In genomic region chr13:55465830-55466440, GRCm38 (mm10) we compare ENCODE assay signal across 10 mouse cellular contexts. TPM values are rescaled to one million over a fixed set of nuclear protein-coding genes. Genes with fewer than 3 reads are reported as not detected.
A peak's percentile ranks its signal among the peaks of the same experiment; 100 is the strongest.
DNase-seq lines count a peak whose midpoint lies in the region; ATAC-seq and TF ChIP-seq lines count a peak whose summit lies in the region.
"Had no signal": no experiment of that assay in that cellular context is flagged by ENCODE, and none has a peak within 500 bp of the region (broad histone marks: within the 10 kb centered on the region; RNA-seq: fewer than 3 reads in every experiment).

No protein-coding gene starts in this region.

- peak overlapping the region; percentile 69 for H3K9ac ChIP-seq in neural tube, embryonic 11.5 days (ENCODE audit: low read length)
- peak overlapping the region; percentile 90 for H3K9ac ChIP-seq in forebrain, embryonic 16.5 days (replicated peaks; ENCODE audit: low read depth, low read length)

- 75% methylated on average over 5 of the region's 5 CpGs for WGBS in neural tube, embryonic 11.5 days
- 64% methylated on average over 5 of the region's 5 CpGs for WGBS in forebrain, embryonic 16.5 days
- 28% methylated on average over 5 of the region's 5 CpGs for WGBS in olfactory bulb, adult 2 months

- no peak for ATAC-seq in neural tube, embryonic 11.5 days (ENCODE audit: insufficient read depth, low FRiP score, low TSS enrichment)
- no peak for ATAC-seq in forebrain, embryonic 16.5 days
- peak; percentile 31; the same call in 1 of the 2 replicates for ATAC-seq in megakaryocyte, adult 5-6 weeks (ENCODE audit: poor library complexity, severe bottlenecking)

- H3K4me2 ChIP-seq in neural tube, embryonic 11.5 days (ENCODE audit: low read depth): peak overlapping the region; percentile 66
- H3K4me2 ChIP-seq in forebrain, embryonic 16.5 days (ENCODE audit: low read length): peak overlapping the region; percentile 77

- no peak for TF ChIP-seq POLR2A in olfactory bulb, adult 2 months (IDR thresholded peaks at IDR 0.05; ENCODE audit: insufficient read depth, low read depth, low read length)

- 0 out of 2 replicates have a peak, but pooled peaks cover 2% of the 10 kb centered on the region for H3K36me3 ChIP-seq in neural tube, embryonic 11.5 days (ENCODE audit: control insufficient read depth, insufficient read depth, low read length)
- no peaks in the 10 kb centered on the region for H3K36me3 ChIP-seq in forebrain, embryonic 16.5 days (ENCODE audit: control insufficient read depth, insufficient read depth)

- H3K4me1 ChIP-seq in neural tube, embryonic 11.5 days (ENCODE audit: control insufficient read depth, insufficient read depth, low read length): peaks cover 36% of the 10 kb centered on the region
- peaks cover 62% of the 10 kb centered on the region for H3K4me1 ChIP-seq in forebrain, embryonic 16.5 days (replicated peaks; ENCODE audit: control insufficient read depth, insufficient read depth, low read length)
- peaks cover 47% of the 10 kb centered on the region for H3K4me1 ChIP-seq in olfactory bulb, adult 2 months (ENCODE audit: control insufficient read depth, insufficient read depth, low read length)

- H3K27ac ChIP-seq in neural tube, embryonic 11.5 days (ENCODE audit: low read depth, low read length): peak overlapping the region; percentile 84; the same call in 1 of the 2 replicates
- 0 out of 2 replicates have a peak overlapping the region, but pooled peaks have one; percentile 23 for H3K27ac ChIP-seq in forebrain, embryonic 16.5 days (ENCODE audit: low read length)
- H3K27ac ChIP-seq in olfactory bulb, adult 2 months (ENCODE audit: insufficient read depth, low read depth, low read length): peak overlapping the region; percentile 68

- no peak for DNase-seq in neural tube, embryonic 11.5 days (ENCODE audit: low spot score)
- DNase-seq in neural tube, embryonic 10.5 days (ENCODE audit: extremely low spot score, low spot score): no peak
- DNase-seq in heart, adult 9 months (ENCODE audit: low spot score in 2 of 2): no peak
- DNase-seq in adrenal gland, postnatal 10 days: no peak
- DNase-seq in lung, postnatal 4 days: no peak
- DNase-seq: heart, adult 18-20 months; kidney, adult 18-20 months had no signal

- H3K4me3 ChIP-seq in neural tube, embryonic 11.5 days (ENCODE audit: low read depth, low read length): no peak overlapping the region
- H3K4me3 ChIP-seq in forebrain, embryonic 16.5 days (replicated peaks; ENCODE audit: low read length): peak overlapping the region; percentile 85
- peak overlapping the region; percentile 75 for H3K4me3 ChIP-seq in olfactory bulb, adult 2 months (ENCODE audit: insufficient read depth, low read depth, low read length)

- TF ChIP-seq CTCF in olfactory bulb, adult 2 months (IDR thresholded peaks at IDR 0.05; ENCODE audit: insufficient read depth, low read depth, low read length): no peak

- H3K9me3 ChIP-seq in neural tube, embryonic 11.5 days (ENCODE audit: control insufficient read depth, low read length): no peaks in the 10 kb centered on the region
- no peaks in the 10 kb centered on the region for H3K9me3 ChIP-seq in forebrain, embryonic 16.5 days (ENCODE audit: control insufficient read depth, low read length)

- no peaks in the 10 kb centered on the region for H3K27me3 ChIP-seq in neural tube, embryonic 11.5 days (ENCODE audit: control insufficient read depth, insufficient read depth, low read length)
- no peaks in the 10 kb centered on the region for H3K27me3 ChIP-seq in forebrain, embryonic 16.5 days (replicated peaks; ENCODE audit: control insufficient read depth, insufficient read depth, low read length)

RNA-seq across cellular contexts. Expression of gene Prr7, which starts 1.9 kb away (rescaled TPM):
- 2.2 and 2.6 TPM in 2 replicates for polyA plus RNA-seq in neural tube, embryonic 11.5 days (2014; fragmentation: Nextera tagmentation; extraction: Ambion mirVana)
- polyA plus RNA-seq in forebrain, embryonic 16.5 days (2015; fragmentation: Nextera tagmentation; extraction: Ambion mirVana): 4.1 and 4.3 TPM in 2 replicates
- total RNA-seq in megakaryocyte, adult 5-6 weeks (2015): 1.1 and 1.2 TPM in 2 replicates
- total RNA-seq in megakaryocyte, adult 5-6 weeks (2017): 1.4 and 1.8 TPM in 2 replicates
- not detected in 2 replicates for polyA plus RNA-seq in olfactory bulb, adult 2 months (2012; ENCODE audit: insufficient read depth, insufficient read length, low replicate concordance, missing spikeins)
- 1 to 10 TPM; 3.7 to 4.2 TPM for total RNA-seq in adrenal gland, postnatal 10 days (2021)

RNA-seq across cellular contexts. Expression of gene Grk6, which starts 21.1 kb away (rescaled TPM):
- 58.1 and 59.6 TPM in 2 replicates for polyA plus RNA-seq in neural tube, embryonic 11.5 days (2014; fragmentation: Nextera tagmentation; extraction: Ambion mirVana)
- polyA plus RNA-seq in forebrain, embryonic 16.5 days (2015; fragmentation: Nextera tagmentation; extraction: Ambion mirVana): 39.4 and 40.1 TPM in 2 replicates
- total RNA-seq in megakaryocyte, adult 5-6 weeks (2015): 87.3 and 89.9 TPM in 2 replicates
- 144 and 155 TPM in 2 replicates for total RNA-seq in megakaryocyte, adult 5-6 weeks (2017)
- polyA plus RNA-seq in olfactory bulb, adult 2 months (2012; ENCODE audit: insufficient read depth, insufficient read length, low replicate concordance, missing spikeins): 128 TPM in 1 of 2 replicates, not detected in the other
- 10 to 100 TPM; 40.2 to 47.0 TPM for total RNA-seq in adrenal gland, postnatal 10 days (2021)

RNA-seq across cellular contexts. Expression of gene Dbn1, which starts 22.0 kb away (rescaled TPM):
- polyA plus RNA-seq in neural tube, embryonic 11.5 days (2014; fragmentation: Nextera tagmentation; extraction: Ambion mirVana): 362 and 372 TPM in 2 replicates
- polyA plus RNA-seq in forebrain, embryonic 16.5 days (2015; fragmentation: Nextera tagmentation; extraction: Ambion mirVana): 792 and 816 TPM in 2 replicates
- 0.18 TPM in 1 of 2 replicates, not detected in the other for total RNA-seq in megakaryocyte, adult 5-6 weeks (2015)
- total RNA-seq in megakaryocyte, adult 5-6 weeks (2017): 0.57 and 2.9 TPM in 2 replicates
- not detected in 2 replicates for polyA plus RNA-seq in olfactory bulb, adult 2 months (2012; ENCODE audit: insufficient read depth, insufficient read length, low replicate concordance, missing spikeins)
- 10 to 100 TPM; 32.1 to 41.6 TPM for total RNA-seq in adrenal gland, postnatal 10 days (2021)

RNA-seq across cellular contexts. Expression of gene F12, which starts 39.3 kb away (rescaled TPM):
- not detected in 2 replicates for polyA plus RNA-seq in neural tube, embryonic 11.5 days (2014; fragmentation: Nextera tagmentation; extraction: Ambion mirVana)
- polyA plus RNA-seq in forebrain, embryonic 16.5 days (2015; fragmentation: Nextera tagmentation; extraction: Ambion mirVana): not detected in 2 replicates
- 0.13 and 0.21 TPM in 2 replicates for total RNA-seq in megakaryocyte, adult 5-6 weeks (2015)
- total RNA-seq in megakaryocyte, adult 5-6 weeks (2017): not detected in 2 replicates
- polyA plus RNA-seq in olfactory bulb, adult 2 months (2012; ENCODE audit: insufficient read depth, insufficient read length, low replicate concordance, missing spikeins): not detected in 2 replicates
- total RNA-seq in adrenal gland, postnatal 10 days (2021): 100 to 1,000 TPM in 1 of 2 experiments, 10 to 100 TPM in 1; 39.7 to 101 TPM
- total RNA-seq: heart, adult 18-20 months had no signal

RNA-seq across cellular contexts. Expression of gene Pdlim7, which starts 47.5 kb away (rescaled TPM):
- 165 and 172 TPM in 2 replicates for polyA plus RNA-seq in neural tube, embryonic 11.5 days (2014; fragmentation: Nextera tagmentation; extraction: Ambion mirVana)
- polyA plus RNA-seq in forebrain, embryonic 16.5 days (2015; fragmentation: Nextera tagmentation; extraction: Ambion mirVana): 132 and 147 TPM in 2 replicates
- total RNA-seq in megakaryocyte, adult 5-6 weeks (2015): 23.8 and 25.9 TPM in 2 replicates
- total RNA-seq in megakaryocyte, adult 5-6 weeks (2017): 9.4 and 12.4 TPM in 2 replicates
- polyA plus RNA-seq in olfactory bulb, adult 2 months (2012; ENCODE audit: insufficient read depth, insufficient read length, low replicate concordance, missing spikeins): not detected in 2 replicates
- total RNA-seq in adrenal gland, postnatal 10 days (2021): 10 to 100 TPM; 31.6 to 39.4 TPM

Comparison
In these comparisons a context has a peak if more than half of its experiments do, and no peak if none do; other contexts are left out.
1. H3K27ac ChIP-seq: peak in every context shown above with its lines; median percentile 84 in neural tube, embryonic 11.5 days; 68 in olfactory bulb, adult 2 months; 23 in forebrain, embryonic 16.5 days.